Mouse (Mus musculus): ENCODE measurements around the gene Cenpb. TPM values are rescaled to one million over a fixed set of nuclear protein-coding genes. Genes with fewer than 3 reads are reported as not detected.
A peak's percentile ranks its signal among the peaks of the same experiment; 100 is the strongest.

The Cenpb gene
- polyA plus RNA-seq, 1 experiment from 2014 or later = 18.8 TPM

GRCm38 (mm10) chr2:131175286-131175944 lies 4.5 kb downstream of the Cenpb start:
- Histone ChIP-seq H3K27ac (replicated peaks) (no peak overlapping the region), H3K4me2 (replicated peaks) (no peak overlapping the region), H3K4me3 (no peak overlapping the region), H3K9ac (replicated peaks) (no peak overlapping the region), H3K9me3 (no peaks in the 10 kb centered on the region), H3K36me3 (no peaks in the 10 kb centered on the region), H3K4me1 (peaks cover 53% of the 10 kb centered on the region), H3K27me3 (peaks cover 4% of the 10 kb centered on the region)
- 72% methylated on average over 3 of the region's 3 CpGs for WGBS
- ATAC-seq (replicated peaks) = no peak

- H3K27me3 ChIP-seq = peaks cover 4% of the 10 kb centered on the region
- peak overlapping the region; percentile 42 for H3K4me3 ChIP-seq
- H3K4me2 ChIP-seq (replicated peaks) = peak overlapping the region; percentile 70
- H3K4me1 ChIP-seq = peaks cover 54% of the 10 kb centered on the region
- H3K9ac ChIP-seq (replicated peaks) = no peak overlapping the region; the same call in 1 of the 2 replicates
- WGBS = 6% methylated on average over 11 of the region's 11 CpGs
- no peaks in the 10 kb centered on the region for H3K9me3 ChIP-seq
- no peak overlapping the region for H3K27ac ChIP-seq (replicated peaks)
- peak; percentile 65 for ATAC-seq (replicated peaks)
- H3K36me3 ChIP-seq = no peaks in the 10 kb centered on the region
Measured at GRCm38 (mm10) chr2:131174700-131175099, 5.2 kb downstream of the Cenpb start.

DNA sequence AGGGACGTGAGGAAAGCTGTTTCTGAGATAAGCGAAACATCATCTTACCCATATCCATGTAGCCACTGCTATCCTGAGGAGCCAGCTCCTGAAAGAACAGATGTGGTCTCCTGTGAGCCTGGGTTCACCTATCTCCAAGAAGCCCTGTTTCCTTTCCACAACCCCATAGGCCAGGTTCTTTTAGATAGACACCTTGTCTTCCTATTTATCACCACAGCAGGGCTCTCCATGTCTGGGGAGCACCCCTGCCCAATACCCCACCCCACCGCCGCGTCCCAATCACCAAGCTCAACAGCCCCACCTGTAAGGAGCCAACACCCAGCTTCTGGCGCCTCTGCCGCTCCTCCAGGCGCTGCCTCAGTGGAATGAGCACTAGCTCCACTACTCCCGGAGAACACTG lies 7.5 kb downstream of the Cenpb start:
- peaks cover 4% of the 10 kb centered on the region for H3K27me3 ChIP-seq
- no peak overlapping the region for H3K4me3 ChIP-seq
- no peak overlapping the region for H3K4me2 ChIP-seq (replicated peaks)
- ATAC-seq (replicated peaks) = no peak
- H3K9me3 ChIP-seq = no peaks in the 10 kb centered on the region
- no peak overlapping the region for H3K9ac ChIP-seq (replicated peaks)
- peaks cover 40% of the 10 kb centered on the region for H3K4me1 ChIP-seq
- H3K36me3 ChIP-seq = no peaks in the 10 kb centered on the region
- H3K27ac ChIP-seq (replicated peaks) = no peak overlapping the region
- WGBS = 46% methylated on average over 9 of the region's 9 CpGs

GRCm38 (mm10) chr2:131171401-131172104 lies 8.3 kb downstream of the Cenpb start:
- Histone ChIP-seq H3K36me3 (no peaks in the 10 kb centered on the region), H3K4me1 (peaks cover 32% of the 10 kb centered on the region), H3K4me2 (replicated peaks) (no peak overlapping the region), H3K9ac (replicated peaks) (no peak overlapping the region), H3K27me3 (peaks cover 4% of the 10 kb centered on the region), H3K4me3 (no peak overlapping the region), H3K27ac (replicated peaks) (no peak overlapping the region), H3K9me3 (no peaks in the 10 kb centered on the region)
- WGBS = 10% methylated on average over 43 of the region's 43 CpGs
- ATAC-seq (replicated peaks) = no peak

GRCm38 (mm10) chr2:131170936-131171335 lies 8.9 kb downstream of the Cenpb start:
- Histone ChIP-seq H3K4me3 (no peak overlapping the region), H3K9me3 (no peaks in the 10 kb centered on the region), H3K36me3 (no peaks in the 10 kb centered on the region), H3K27me3 (peaks cover 4% of the 10 kb centered on the region), H3K9ac (replicated peaks) (no peak overlapping the region), H3K4me2 (replicated peaks) (no peak overlapping the region), H3K4me1 (peaks cover 26% of the 10 kb centered on the region), H3K27ac (replicated peaks) (no peak overlapping the region)
- 23% methylated on average over 9 of the region's 9 CpGs for WGBS
- no peak for ATAC-seq (replicated peaks)

- Histone ChIP-seq H3K9ac (replicated peaks) (no peak overlapping the region), H3K27me3 (peaks cover 4% of the 10 kb centered on the region), H3K4me3 (no peak overlapping the region), H3K9me3 (no peaks in the 10 kb centered on the region), H3K4me1 (peaks cover 10% of the 10 kb centered on the region), H3K4me2 (replicated peaks) (no peak overlapping the region), H3K36me3 (no peaks in the 10 kb centered on the region), H3K27ac (replicated peaks) (no peak overlapping the region)
- 0 out of 2 replicates have a peak, but pooled peaks have one; percentile 11 for ATAC-seq (replicated peaks)
- WGBS = 53% methylated on average over 1 of the region's 1 CpGs
Measured at GRCm38 (mm10) chr2:131168914-131169313, 11.0 kb downstream of the Cenpb start.

DNA sequence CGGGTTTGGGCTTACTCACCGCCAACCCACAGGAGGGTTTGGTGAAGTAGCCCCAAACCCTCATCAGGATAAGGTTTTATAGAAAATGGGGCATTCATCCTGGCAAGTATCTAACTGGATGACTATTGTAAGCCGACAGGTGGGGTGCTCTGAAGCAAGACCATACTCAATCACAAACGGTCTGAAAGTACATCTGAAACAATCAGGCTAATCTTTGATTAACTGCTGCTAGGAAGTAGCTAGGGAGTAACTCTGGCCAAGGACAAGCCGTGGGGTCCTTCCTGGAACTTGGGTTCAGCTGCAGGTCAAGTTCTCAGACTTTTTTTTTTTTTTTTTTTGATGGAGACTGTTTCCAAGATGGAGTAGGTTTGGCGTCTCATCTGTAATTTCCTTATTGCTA lies 11.9 kb downstream of the Cenpb start:
- H3K4me1 ChIP-seq = 0 out of 2 replicates have a peak, but pooled peaks cover 4% of the 10 kb centered on the region

GRCm38 (mm10) chr2:131166172-131166571 lies 13.7 kb downstream of the Cenpb start:
- H3K9ac ChIP-seq (replicated peaks) = no peak overlapping the region
- peaks cover 4% of the 10 kb centered on the region; the same call in 1 of the 2 replicates for H3K4me1 ChIP-seq
- WGBS = 89% methylated on average over 2 of the region's 2 CpGs
- H3K9me3 ChIP-seq = no peaks in the 10 kb centered on the region
- H3K27me3 ChIP-seq = no peaks in the 10 kb centered on the region
- no peaks in the 10 kb centered on the region for H3K36me3 ChIP-seq
- ATAC-seq (replicated peaks) = no peak
- H3K4me2 ChIP-seq (replicated peaks) = no peak overlapping the region
- H3K4me3 ChIP-seq = no peak overlapping the region
- no peak overlapping the region for H3K27ac ChIP-seq (replicated peaks)

More for the DNA sequence above, 11.9 kb downstream of the Cenpb start:
- no peaks in the 10 kb centered on the region for H3K9me3 ChIP-seq
- no peak overlapping the region for H3K27ac ChIP-seq (replicated peaks)
- 86% methylated on average over 6 of the region's 6 CpGs for WGBS
- H3K4me2 ChIP-seq (replicated peaks) = no peak overlapping the region
- ATAC-seq (replicated peaks) = no peak
- H3K27me3 ChIP-seq = peaks cover 4% of the 10 kb centered on the region
- H3K4me3 ChIP-seq = no peak overlapping the region
- H3K9ac ChIP-seq (replicated peaks) = no peak overlapping the region
- H3K36me3 ChIP-seq = no peaks in the 10 kb centered on the region

DNA sequence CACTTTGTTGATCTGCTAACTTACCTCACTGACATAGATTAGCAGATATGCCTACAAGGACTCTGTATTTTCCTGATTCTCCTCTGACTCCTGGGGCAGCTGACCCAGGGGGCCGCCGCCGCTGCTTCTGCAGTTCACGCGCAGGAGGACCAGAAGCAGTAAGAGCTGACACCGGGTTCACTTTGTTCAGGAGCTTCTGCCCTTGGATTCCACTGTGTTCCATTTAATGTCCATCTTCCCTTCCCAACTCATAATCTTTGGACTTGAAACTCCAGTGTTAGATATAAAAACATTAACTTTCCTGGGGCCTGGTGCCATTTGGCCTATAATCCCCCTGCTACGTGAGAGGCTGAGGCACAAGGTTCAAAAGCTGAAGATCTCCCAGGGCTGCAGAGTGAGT lies 15.9 kb downstream of the Cenpb start:
- WGBS = 73% methylated on average over 7 of the region's 7 CpGs
- no peak for ATAC-seq (replicated peaks)
- no peak overlapping the region for H3K4me3 ChIP-seq
- H3K36me3 ChIP-seq = no peaks in the 10 kb centered on the region
- peaks cover 10% of the 10 kb centered on the region for H3K4me1 ChIP-seq
- H3K27me3 ChIP-seq = no peaks in the 10 kb centered on the region
- no peaks in the 10 kb centered on the region for H3K9me3 ChIP-seq
- H3K27ac ChIP-seq (replicated peaks) = no peak overlapping the region
- H3K4me2 ChIP-seq (replicated peaks) = no peak overlapping the region
- H3K9ac ChIP-seq (replicated peaks) = no peak overlapping the region

DNA sequence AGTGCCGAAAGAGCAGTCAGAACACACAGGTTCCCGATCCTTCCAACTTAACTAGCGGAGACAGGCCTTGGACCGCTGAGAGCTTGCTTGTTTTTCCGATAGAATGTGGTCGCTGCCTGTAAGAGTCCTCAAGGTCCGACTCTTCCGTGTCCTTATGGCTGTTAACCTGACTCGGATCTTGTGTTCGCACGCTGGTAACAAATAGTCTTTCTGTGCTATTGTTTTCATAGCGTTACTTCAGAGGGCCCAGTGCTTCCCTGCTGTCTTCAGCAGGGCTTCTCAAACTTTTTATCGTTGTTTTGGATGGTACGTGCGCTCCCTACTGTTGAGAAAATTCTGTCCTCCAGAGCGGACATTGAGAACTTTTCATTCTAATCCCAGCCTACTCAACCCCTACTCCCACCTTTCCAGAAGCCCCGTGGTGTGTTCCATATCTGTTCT lies 19.2 kb downstream of the Cenpb start:
- Histone ChIP-seq H3K36me3 (no peaks in the 10 kb centered on the region), H3K4me3 (peak overlapping the region; percentile 70), H3K27ac (replicated peaks) (peak overlapping the region; percentile 94), H3K4me1 (peaks cover 30% of the 10 kb centered on the region), H3K9ac (replicated peaks) (peak overlapping the region; percentile 60), H3K4me2 (replicated peaks) (peak overlapping the region; percentile 60), H3K27me3 (no peaks in the 10 kb centered on the region), H3K9me3 (no peaks in the 10 kb centered on the region)
- WGBS = under 1% methylated on average over 17 of the region's 17 CpGs
- ATAC-seq (replicated peaks) = no peak

DNA sequence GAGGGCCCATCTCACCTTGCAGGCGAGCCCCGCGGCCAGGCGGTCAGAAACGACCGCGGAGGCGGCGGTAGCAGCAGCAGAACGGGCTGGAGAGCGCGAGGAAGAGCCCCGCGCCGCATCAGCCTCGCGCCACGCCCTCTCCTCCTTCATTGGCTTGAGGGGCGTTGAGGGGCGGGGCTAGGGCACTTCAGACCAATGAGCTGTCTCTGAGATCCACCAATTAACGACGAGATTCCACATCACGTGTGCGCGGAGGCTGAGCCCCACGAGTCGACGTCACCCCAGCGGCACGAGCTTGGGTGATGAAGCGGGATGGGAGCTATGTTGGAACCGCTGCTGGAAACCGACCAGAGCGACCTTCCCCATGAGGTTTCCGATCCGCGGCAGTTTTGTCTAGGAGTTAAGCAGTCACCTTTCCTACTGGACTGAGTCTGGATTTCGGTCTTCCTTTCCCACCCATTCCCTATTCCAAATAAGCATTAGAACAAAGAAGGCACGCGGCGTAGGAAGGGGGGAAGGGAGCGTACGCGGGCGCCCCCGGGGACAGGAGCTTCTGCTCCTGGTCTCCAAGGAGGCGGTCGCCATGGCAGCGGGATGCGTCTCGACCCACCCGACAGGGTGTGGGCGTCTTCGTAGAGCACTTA lies 19.8 kb downstream of the Cenpb start, which contains the start of gene 1700037H04Rik:
TSS of gene 1700037H04Rik (minus strand) at position 144 of the 644 bp plus-strand sequence.
- ATAC-seq (replicated peaks) = peak; percentile 98
- Histone ChIP-seq H3K9ac (replicated peaks) (peak within 1 kb of the TSS; percentile 78), H3K4me3 (peak within 1 kb of the TSS; percentile 70), H3K4me2 (replicated peaks) (peak within 1 kb of the TSS; percentile 60), H3K27me3 (no peaks in the 10 kb centered on the region), H3K4me1 (peaks cover 30% of the 10 kb centered on the region), H3K9me3 (no peaks in the 10 kb centered on the region), H3K36me3 (no peaks in the 10 kb centered on the region), H3K27ac (replicated peaks) (peak within 1 kb of the TSS; percentile 94)
- WGBS = under 1% methylated on average over 54 of the region's 54 CpGs

DNA sequence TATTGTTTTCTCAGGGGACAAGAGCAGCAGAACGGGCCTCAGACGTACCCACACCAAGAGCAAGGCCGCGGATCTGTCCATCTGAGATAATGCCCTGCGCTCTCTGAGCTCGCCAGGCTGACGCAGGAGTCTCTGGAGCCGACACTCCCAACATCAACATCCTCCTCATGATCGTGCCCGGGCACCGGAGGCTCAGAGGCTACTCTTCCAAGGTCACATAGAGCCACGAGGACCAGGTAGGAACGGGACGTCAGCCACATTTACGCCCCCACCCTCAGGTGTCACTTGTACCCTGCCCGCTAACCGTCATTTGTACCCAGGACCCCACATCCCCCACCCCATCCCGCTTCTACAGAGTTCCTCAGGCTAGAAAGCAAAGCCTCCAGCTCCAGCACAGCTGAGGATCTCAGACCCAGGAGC lies 20.4 kb downstream of the Cenpb start:
- Histone ChIP-seq H3K27ac (replicated peaks) (peak overlapping the region; percentile 94), H3K27me3 (no peaks in the 10 kb centered on the region), H3K36me3 (no peaks in the 10 kb centered on the region), H3K9me3 (no peaks in the 10 kb centered on the region), H3K4me2 (replicated peaks) (peak overlapping the region; percentile 60), H3K9ac (replicated peaks) (peak overlapping the region; percentile 78), H3K4me3 (peak overlapping the region; percentile 70), H3K4me1 (peaks cover 30% of the 10 kb centered on the region)
- peak; percentile 80 for ATAC-seq (replicated peaks)
- WGBS = under 1% methylated on average over 18 of the region's 18 CpGs

All from forebrain, embryonic 15.5 days (tissue).